Mouse (Mus musculus): Measurements from ENCODE around the gene Cacng1. TPM values are rescaled to one million over a fixed set of nuclear protein-coding genes. Genes with fewer than 3 reads are reported as not detected.

The Cacng1 gene
- total and polyA plus RNA-seq, 3 experiments: 0.04 TPM; not detected in 2

- Histone ChIP-seq H3K4me3 (ENCODE audit: low read depth, low read length) (no peak overlapping the region), H3K36me3 (replicated peaks) (no peaks in the 10 kb centered on the region), H3K9me3 (replicated peaks) (no peaks in the 10 kb centered on the region), H3K27me3 (ENCODE audit: insufficient read depth, low read length) (peaks cover 29% of the 10 kb centered on the region), H3K4me1 (ENCODE audit: insufficient read depth, low read depth, low read length) (no peaks in the 10 kb centered on the region)
- no peak; the same call in 1 of the 2 replicates for ATAC-seq (ENCODE audit: extremely low read depth, insufficient number of reproducible peaks, low FRiP score, poor library complexity, severe bottlenecking)
- DNase-seq (ENCODE audit: low spot score): no peak
- TF ChIP-seq TAL1 (conservative IDR thresholded peaks at IDR 0.05; ENCODE audit: low read depth, low read length) (no peak), POLR2AphosphoS5 (IDR thresholded peaks at IDR 0.05; ENCODE audit: insufficient replicate concordance, low read depth, low read length) (no peak), GATA2 (IDR thresholded peaks at IDR 0.05; ENCODE audit: borderline replicate concordance, low read depth, low read length) (no peak), CTCF (IDR thresholded peaks at IDR 0.05; ENCODE audit: low read depth, low read length) (no peak), GATA1 (IDR thresholded peaks at IDR 0.05; ENCODE audit: borderline replicate concordance, low read length) (no peak)
Measured at GRCm38 (mm10) chr11:107748243-107749035, 32.1 kb upstream of the Cacng1 start.

DNA sequence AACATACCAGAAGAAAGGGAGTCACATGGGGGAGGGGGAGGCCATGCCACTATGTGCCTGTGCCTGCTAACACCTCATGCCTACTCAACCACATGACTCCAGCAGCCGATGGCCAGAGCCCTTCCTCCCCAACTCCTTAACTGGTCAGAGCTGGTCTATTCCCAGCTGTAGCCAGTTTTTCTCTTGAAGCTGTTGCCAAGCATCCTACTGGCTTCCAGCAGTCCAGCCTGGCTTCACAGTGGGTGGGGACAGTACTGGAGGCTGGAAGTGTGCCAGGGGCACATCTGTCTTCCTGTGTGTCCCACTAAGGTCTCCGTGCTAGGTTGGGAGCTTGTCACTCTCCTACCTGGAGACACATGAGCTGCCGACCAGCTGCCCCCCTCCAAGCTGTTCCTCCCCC lies 26.8 kb upstream of the Cacng1 start:
- ATAC-seq (ENCODE audit: extremely low read depth, insufficient number of reproducible peaks, low FRiP score, poor library complexity, severe bottlenecking): no peak
- DNase-seq (ENCODE audit: low spot score): no peak
- H3K9me3 ChIP-seq (replicated peaks): no peaks in the 10 kb centered on the region
- peaks cover 40% of the 10 kb centered on the region for H3K27me3 ChIP-seq (ENCODE audit: insufficient read depth, low read length)
- no peaks in the 10 kb centered on the region for H3K36me3 ChIP-seq (replicated peaks)
- no peak overlapping the region for H3K4me3 ChIP-seq (ENCODE audit: low read depth, low read length)
- no peak for TF ChIP-seq CTCF (IDR thresholded peaks at IDR 0.05; ENCODE audit: low read depth, low read length)
- TF ChIP-seq GATA2 (IDR thresholded peaks at IDR 0.05; ENCODE audit: borderline replicate concordance, low read depth, low read length): no peak
- no peak for TF ChIP-seq GATA1 (IDR thresholded peaks at IDR 0.05; ENCODE audit: borderline replicate concordance, low read length)
- no peak for TF ChIP-seq POLR2AphosphoS5 (IDR thresholded peaks at IDR 0.05; ENCODE audit: insufficient replicate concordance, low read depth, low read length)
- no peak for TF ChIP-seq TAL1 (conservative IDR thresholded peaks at IDR 0.05; ENCODE audit: low read depth, low read length)
- H3K4me1 ChIP-seq (ENCODE audit: insufficient read depth, low read depth, low read length): no peaks in the 10 kb centered on the region

DNA sequence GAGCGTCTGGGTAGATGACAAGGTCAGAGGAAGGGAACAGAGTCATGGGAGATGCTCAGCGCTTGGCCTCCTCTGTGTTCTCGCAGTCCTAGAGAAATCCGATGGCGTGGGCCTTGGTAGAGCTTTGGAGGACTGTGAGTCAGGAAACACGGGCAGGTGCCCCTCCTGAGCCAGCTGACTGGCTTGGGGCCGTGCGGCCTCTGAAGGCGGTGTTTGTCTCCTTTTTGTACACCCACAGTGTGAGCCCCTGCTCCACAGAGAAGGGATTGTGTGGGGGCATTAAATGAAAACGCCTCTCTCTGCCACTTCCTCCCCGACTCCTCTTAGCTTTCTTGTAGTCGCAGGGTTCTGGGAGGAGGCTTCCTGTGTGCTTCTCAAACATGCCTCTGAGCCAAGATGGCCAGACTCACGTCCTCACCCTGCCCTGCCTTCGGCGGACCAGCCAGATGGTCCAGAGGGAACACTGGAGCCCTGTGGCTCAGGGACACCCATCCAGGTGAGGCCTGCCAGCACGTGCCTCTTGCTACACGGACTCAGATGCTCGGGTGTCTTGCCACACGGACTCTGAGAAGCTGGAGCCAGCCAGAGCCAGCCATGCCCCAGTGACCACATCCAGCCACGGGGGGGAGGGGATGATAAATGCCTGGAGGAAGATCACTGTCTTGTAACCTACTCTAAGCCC lies 22.2 kb upstream of the Cacng1 start:
- ATAC-seq (ENCODE audit: extremely low read depth, insufficient number of reproducible peaks, low FRiP score, poor library complexity, severe bottlenecking): no peak

DNA sequence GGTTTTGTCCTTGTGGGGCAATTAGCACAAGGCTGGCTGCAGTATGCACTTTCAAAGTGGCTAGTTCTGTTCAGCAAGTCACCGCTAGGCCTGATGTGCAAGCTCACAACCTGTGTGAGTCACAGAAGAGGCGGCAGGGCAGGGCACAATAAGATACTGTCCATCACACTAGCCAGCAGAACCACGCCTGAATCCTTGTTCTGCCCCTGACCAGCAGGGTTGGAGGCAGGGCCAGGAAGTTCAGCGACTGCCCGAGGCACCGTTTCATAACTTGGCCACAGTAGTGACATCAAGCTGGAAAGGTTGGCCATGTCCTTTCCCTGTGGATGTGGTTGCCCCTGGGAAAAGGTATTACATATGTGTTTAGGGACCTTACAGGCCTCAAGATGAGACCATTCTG lies 21.6 kb upstream of the Cacng1 start:
- DNase-seq (ENCODE audit: low spot score) (no peak), ATAC-seq (ENCODE audit: extremely low read depth, insufficient number of reproducible peaks, low FRiP score, poor library complexity, severe bottlenecking) (no peak)
- Histone ChIP-seq H3K4me3 (ENCODE audit: low read depth, low read length) (no peak overlapping the region), H3K27me3 (ENCODE audit: insufficient read depth, low read length) (peaks cover 39% of the 10 kb centered on the region), H3K36me3 (replicated peaks) (no peaks in the 10 kb centered on the region), H3K9me3 (replicated peaks) (no peaks in the 10 kb centered on the region), H3K4me1 (ENCODE audit: insufficient read depth, low read depth, low read length) (peaks cover 6% of the 10 kb centered on the region; the same call in 1 of the 2 replicates)
- no peak for TF ChIP-seq CTCF (IDR thresholded peaks at IDR 0.05; ENCODE audit: low read depth, low read length)
- TF ChIP-seq TAL1 (conservative IDR thresholded peaks at IDR 0.05; ENCODE audit: low read depth, low read length): no peak

More for the DNA sequence above, 22.2 kb upstream of the Cacng1 start:
- DNase-seq (ENCODE audit: low spot score): no peak
- Histone ChIP-seq H3K9me3 (replicated peaks) (no peaks in the 10 kb centered on the region), H3K4me3 (ENCODE audit: low read depth, low read length) (no peak overlapping the region), H3K27me3 (ENCODE audit: insufficient read depth, low read length) (peaks cover 45% of the 10 kb centered on the region), H3K36me3 (replicated peaks) (no peaks in the 10 kb centered on the region), H3K4me1 (ENCODE audit: insufficient read depth, low read depth, low read length) (peaks cover 6% of the 10 kb centered on the region; the same call in 1 of the 2 replicates)
- TF ChIP-seq GATA1 (IDR thresholded peaks at IDR 0.05; ENCODE audit: borderline replicate concordance, low read length): no peak
- TF ChIP-seq POLR2AphosphoS5 (IDR thresholded peaks at IDR 0.05; ENCODE audit: insufficient replicate concordance, low read depth, low read length): no peak
- TF ChIP-seq TAL1 (conservative IDR thresholded peaks at IDR 0.05; ENCODE audit: low read depth, low read length): no peak
- no peak for TF ChIP-seq GATA2 (IDR thresholded peaks at IDR 0.05; ENCODE audit: borderline replicate concordance, low read depth, low read length)
- no peak for TF ChIP-seq CTCF (IDR thresholded peaks at IDR 0.05; ENCODE audit: low read depth, low read length)

DNA sequence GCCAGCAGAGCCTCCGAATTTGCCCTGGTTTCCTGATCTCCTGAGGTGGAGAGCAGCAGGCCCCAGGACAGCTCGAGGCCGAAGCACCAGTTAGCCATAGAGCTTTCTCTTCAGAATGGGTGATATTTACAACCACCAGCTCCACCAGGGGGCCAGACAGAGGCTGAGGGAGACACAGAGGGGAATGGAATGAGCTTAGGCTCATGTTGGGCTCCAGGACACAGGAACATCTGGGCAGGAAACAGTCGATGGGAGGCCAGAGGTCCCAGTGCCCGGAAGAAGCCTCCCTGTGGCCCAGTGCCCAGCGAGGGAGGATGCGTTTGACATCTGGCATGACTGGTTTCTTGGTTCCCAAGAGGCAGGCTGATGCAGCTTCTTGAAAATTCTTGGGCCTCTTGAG lies 17.8 kb upstream of the Cacng1 start:
- TF ChIP-seq POLR2AphosphoS5 (IDR thresholded peaks at IDR 0.05; ENCODE audit: insufficient replicate concordance, low read depth, low read length): no peak
- TF ChIP-seq TAL1 (conservative IDR thresholded peaks at IDR 0.05; ENCODE audit: low read depth, low read length): no peak
- DNase-seq (ENCODE audit: low spot score) (no peak), ATAC-seq (ENCODE audit: extremely low read depth, insufficient number of reproducible peaks, low FRiP score, poor library complexity, severe bottlenecking) (no peak)
- no peaks in the 10 kb centered on the region for H3K36me3 ChIP-seq (replicated peaks)
- peaks cover 9% of the 10 kb centered on the region; the same call in 1 of the 2 replicates for H3K4me1 ChIP-seq (ENCODE audit: insufficient read depth, low read depth, low read length)
- no peak overlapping the region for H3K4me3 ChIP-seq (ENCODE audit: low read depth, low read length)
- peaks cover 54% of the 10 kb centered on the region for H3K27me3 ChIP-seq (ENCODE audit: insufficient read depth, low read length)
- H3K9me3 ChIP-seq (replicated peaks): no peaks in the 10 kb centered on the region

- Histone ChIP-seq H3K4me3 (ENCODE audit: low read depth, low read length) (no peak overlapping the region), H3K9me3 (replicated peaks) (no peaks in the 10 kb centered on the region), H3K27me3 (ENCODE audit: insufficient read depth, low read length) (peaks cover 46% of the 10 kb centered on the region), H3K36me3 (replicated peaks) (no peaks in the 10 kb centered on the region), H3K4me1 (ENCODE audit: insufficient read depth, low read depth, low read length) (peaks cover 12% of the 10 kb centered on the region)
- no peak for DNase-seq (ENCODE audit: low spot score)
- TF ChIP-seq POLR2AphosphoS5 (IDR thresholded peaks at IDR 0.05; ENCODE audit: insufficient replicate concordance, low read depth, low read length): no peak
- TF ChIP-seq GATA1 (IDR thresholded peaks at IDR 0.05; ENCODE audit: borderline replicate concordance, low read length): no peak
- TF ChIP-seq CTCF (IDR thresholded peaks at IDR 0.05; ENCODE audit: low read depth, low read length): no peak
- TF ChIP-seq GATA2 (IDR thresholded peaks at IDR 0.05; ENCODE audit: borderline replicate concordance, low read depth, low read length): no peak
- TF ChIP-seq TAL1 (conservative IDR thresholded peaks at IDR 0.05; ENCODE audit: low read depth, low read length): no peak
- ATAC-seq (ENCODE audit: extremely low read depth, insufficient number of reproducible peaks, low FRiP score, poor library complexity, severe bottlenecking): no peak
Measured at GRCm38 (mm10) chr11:107731498-107731897, 15.2 kb upstream of the Cacng1 start.

Data from G1E (cell line).